Mouse (Mus musculus) kidney, postnatal 14 days (tissue): ENCODE data around the gene Lck.
A peak's percentile ranks its signal among the peaks of the same experiment; 100 is the strongest.
"Not testable (repeated sequence)": the region's sequence is repeated elsewhere in the genome, so short reads cannot be mapped to it uniquely, and the experiment has no call there.

ENCODE experiments used
- DNase-seq: peaks from one replicate; pipeline ENCODE4 v3.0.0; 2022; ENCODE audit warnings: mixed read lengths

Lck gene

DNA sequence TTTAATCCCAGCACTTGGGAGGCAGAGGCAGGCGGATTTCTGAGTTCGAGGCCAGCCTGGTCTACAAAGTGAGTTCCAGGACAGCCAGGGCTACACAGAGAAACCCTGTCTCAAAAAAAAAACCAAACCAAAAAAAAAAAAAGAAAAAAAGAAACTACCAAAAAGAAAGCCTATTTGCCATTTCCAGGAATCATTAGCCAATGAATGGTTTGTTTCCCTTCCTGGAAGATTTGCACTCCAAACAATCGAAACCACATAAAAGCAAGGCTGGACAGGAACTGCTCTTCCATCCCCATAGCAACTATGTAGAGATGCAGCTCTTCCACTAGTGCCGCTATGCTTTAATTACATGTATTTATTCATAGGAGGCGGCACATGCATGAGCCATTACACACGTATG is 18.9 kb downstream of the Lck start:
- not testable (repeated sequence) for DNase-seq

DNA sequence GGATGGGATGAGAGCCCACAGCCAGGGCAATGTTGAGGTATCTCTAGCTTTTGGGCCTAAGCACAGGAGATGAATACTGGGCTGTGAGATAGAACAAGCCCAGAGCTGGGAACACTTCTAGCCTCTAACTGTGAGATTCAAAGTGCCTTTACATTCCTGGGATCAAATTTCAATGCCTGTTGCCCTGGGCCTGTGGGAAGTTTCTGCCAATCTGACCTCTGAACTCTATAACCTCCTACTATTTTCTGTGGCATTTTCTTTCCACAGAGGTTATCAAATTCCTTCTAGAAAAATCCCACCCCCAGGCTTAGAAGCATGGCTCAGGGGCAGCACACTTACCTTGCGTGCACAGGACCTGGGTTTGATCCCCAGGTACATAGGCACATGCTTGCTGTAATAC is 23.1 kb downstream of the Lck start:
- no peak for DNase-seq

DNA sequence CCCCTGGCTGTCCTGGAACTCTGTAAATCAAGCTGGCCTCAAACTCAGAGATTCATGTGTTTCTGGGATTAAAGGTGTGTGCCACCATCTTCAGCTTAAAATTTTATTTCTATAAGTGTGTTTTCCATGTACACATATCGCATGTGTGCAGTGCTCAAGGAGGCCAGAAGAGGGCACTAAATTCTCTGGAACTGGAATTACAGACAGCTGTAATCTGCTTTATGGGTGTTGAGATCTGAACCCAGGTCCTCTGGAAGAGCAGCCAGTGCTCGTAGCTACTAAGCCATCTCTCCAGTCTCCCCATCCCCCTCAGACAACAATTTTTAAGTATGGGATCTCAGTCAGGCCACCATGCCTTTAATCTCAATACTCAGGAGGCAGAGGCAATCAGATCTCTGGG is 24.1 kb downstream of the Lck start:
- DNase-seq = peak; percentile 38

GRCm38 (mm10) chr4:129547631-129548030 is 25.8 kb downstream of the Lck start:
- DNase-seq = not testable (repeated sequence)

- no peak for DNase-seq
Observed at GRCm38 (mm10) chr4:129544106-129544505, 29.3 kb downstream of the Lck start.

GRCm38 (mm10) chr4:129542592-129543141 is 30.8 kb downstream of the Lck start, which contains the start of gene Hdac1:
Gene Hdac1, minus strand, starts transcription at chr4:129542713.
- DNase-seq = peak; percentile 99

DNA sequence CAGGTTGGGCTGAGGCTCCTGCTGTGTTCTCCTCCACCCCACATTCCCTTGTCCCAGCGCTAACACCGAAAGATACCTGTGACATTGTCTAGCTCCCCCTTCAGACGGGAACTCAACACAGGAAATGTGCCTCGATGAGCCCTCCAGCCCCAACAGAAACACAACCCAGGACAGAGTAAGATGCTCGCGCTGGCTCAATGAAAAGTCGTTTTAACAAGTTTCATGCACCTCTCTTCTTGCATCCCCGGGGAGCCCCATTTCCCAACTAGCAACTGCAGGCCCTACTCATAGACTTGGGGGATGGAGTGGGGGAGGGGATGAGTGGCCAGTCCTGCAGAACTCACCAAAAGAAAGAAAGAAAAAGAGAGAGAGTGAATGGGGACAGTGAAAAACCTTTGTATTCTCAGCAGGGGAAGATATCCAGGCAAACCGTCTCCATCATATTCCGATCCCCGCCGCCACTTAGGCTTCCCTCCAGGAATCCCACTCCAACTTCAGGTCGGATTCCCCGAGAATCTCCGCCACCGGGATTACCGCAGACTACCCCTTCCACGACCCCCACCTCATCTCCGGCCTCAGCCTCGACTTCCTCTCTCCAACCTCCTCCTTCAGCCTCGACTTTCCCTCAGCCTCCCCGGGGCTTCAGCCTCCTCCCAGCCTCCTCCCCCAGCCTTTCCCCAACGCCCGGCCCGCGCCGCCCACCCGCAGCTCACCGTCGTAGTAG is 31.4 kb downstream of the Lck start:
- DNase-seq = peak; percentile 21

- DNase-seq = peak; percentile 25
Observed at GRCm38 (mm10) chr4:129540012-129540411, 33.4 kb downstream of the Lck start.

- not testable (repeated sequence) for DNase-seq
Observed at GRCm38 (mm10) chr4:129528901-129529300, 44.5 kb downstream of the Lck start.

DNA sequence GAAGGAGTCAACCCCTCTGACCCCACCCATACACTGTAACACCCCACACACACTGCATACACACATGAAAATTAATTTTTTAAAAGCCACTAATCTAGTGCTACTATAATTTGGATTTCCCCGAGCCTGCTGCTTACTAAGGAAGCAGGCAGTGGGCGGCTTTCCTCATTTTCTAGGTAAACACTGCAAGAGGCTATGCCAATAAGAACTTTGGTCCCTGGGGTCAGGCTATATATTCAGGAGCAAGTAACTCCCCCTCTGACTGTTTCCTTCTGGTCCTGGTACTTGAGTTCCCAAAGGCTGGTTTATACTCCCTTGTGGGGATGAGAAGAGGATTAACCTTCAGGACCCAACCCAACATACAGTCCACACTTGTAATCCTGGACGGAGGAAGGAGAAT is 47.6 kb downstream of the Lck start:
- DNase-seq = no peak

DNA sequence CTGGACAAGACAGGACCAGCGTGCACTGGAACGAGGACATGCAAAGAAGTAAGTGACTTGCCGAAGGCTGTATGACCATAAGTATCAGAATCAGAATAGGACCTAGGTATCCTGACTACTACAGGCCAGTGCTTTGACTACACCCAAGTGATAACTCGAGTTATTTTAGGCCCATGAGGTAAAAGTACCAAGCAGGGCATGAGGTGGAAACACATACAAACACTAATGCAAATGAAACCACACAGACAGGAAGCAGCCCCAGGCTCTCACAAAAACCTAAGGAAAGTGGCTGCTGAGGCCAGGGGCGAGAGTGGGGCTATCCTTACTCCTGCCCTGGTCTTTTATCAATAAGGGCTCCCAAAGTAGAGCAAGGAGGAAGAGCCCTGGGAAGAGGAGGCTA is 48.1 kb downstream of the Lck start:
- no peak for DNase-seq

DNA sequence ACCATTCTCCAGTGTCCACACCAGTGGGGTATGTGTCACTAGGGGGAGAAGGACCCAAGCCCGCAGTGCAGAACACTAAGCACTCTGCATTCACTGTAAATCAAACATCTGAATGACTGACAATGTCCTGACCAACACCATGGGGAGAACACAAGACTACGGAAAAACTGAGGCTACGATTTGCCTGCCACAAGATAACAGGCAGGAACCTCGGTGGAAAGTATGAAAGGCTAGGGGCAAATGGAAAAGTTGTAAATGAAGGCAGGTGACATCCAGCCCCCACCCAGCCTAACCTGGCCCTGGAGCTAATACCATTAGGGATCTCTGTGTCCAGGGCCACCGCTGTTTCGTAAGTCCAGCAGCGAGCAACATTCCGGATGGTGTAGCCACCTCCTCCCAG is 54.9 kb downstream of the Lck start:
- no peak for DNase-seq

DNA sequence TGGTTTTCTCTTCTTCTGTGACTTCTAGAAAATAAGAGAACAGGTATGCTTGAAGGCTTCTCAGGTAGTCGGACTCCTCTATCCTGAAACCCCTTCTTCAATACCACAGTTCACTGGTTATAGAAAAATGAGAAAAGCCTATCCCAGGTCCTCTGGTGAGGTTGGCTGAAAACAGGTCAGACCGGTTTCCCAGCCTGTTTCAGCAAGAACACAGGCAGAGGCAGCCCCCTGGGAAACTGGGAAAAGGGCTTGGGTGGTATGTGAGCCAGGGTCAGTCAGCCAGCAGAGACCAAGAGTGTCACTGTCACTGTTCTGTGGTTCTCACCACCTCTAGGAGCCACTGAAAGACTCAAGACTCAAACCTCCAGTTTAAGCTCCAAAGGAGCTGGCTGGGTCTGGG is 56.5 kb downstream of the Lck start:
- DNase-seq = peak; percentile 74

DNA sequence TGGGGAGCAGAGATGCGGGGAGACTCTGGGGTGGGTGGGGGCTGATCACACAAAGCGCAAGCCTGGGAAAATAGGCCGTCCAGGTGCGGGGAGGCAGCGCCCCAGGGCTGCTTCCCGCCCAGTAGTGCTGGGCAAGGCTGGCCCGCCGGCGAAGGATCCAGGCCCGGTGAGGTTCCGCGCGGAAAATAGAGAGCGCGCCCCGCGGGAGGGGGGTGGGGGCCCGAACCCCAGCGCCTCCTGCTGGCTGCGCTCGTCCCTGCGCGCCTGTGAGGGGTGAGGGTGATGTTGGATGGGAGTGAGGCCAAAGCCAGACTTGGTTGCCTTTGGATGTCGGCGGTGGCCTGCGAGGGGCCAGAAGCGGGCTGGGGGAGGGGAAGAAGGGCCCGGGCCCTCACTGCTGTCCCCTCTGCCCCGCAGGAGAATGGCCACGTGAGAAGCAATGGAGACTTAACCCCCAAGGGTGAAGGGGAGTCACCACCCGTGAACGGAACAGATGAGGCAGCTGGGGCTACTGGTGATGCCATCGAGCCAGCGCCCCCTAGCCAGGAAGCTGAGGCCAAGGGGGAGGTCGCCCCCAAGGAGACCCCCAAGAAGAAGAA is 59.0 kb downstream of the Lck start:
- DNase-seq = peak; percentile 78

DNA sequence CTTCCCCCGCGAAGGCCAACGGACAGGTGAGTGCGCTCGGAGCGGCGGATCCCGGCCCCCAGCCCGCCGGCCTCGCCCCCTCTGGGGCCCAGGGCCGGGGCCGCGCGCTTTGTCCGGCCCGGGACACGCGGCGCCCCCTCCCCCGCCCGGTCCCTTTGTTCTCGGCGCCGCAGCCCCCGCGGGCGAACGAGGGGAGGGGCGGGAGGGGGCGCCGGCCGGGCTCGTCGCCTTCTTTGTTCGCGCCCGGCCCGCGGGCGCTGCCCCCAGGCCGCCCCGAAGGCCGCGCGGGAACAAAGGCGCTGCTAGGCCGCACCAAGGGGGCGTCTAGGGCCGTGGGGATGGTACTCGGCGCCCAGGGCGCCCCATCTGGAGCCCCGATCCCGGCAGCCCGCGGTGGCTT is 59.5 kb downstream of the Lck start:
- DNase-seq = no peak

GRCm38 (mm10) chr4:129513086-129513767 is 60.2 kb downstream of the Lck start, which contains the start of gene Marcksl1:
Gene Marcksl1, plus strand, starts transcription at chr4:129513581.
- DNase-seq = peak; percentile 94

GRCm38 (mm10) chr4:129511413-129512096 is 61.9 kb downstream of the Lck start:
- no peak for DNase-seq

DNA sequence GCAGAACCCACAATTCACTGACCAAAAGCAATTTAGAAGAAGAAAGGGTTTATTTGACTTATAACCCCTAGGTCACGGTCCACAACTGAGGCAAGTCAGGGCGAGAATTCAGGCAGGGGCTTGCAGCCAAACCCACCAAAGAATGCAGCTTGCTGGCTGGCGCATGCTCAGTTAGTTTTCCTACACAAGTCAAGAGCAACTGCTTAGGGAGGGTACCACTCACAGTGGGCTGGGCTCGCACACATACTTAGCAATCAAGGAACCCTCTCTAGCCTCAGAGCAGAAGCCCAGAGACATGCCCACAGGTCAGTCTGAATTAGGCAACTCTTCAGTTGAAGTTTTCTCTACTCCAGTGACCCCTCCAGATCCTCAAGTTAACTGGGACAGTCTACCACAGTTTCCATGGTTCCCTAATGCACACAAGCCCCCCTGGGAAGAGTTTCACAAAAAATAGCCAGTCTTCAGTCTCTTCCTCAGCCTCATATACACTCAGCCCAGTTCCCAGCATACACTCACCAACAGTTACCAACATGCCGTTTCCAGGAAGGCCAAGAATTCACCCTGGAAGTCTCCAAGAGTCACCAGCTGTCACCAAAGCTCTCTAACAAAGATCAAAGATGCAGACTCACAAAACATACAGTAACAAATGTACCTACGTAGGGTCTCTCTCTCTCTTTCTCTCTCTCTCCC is 62.6 kb downstream of the Lck start:
- DNase-seq = no peak

- no peak for DNase-seq
Observed at GRCm38 (mm10) chr4:129509650-129510049, 63.8 kb downstream of the Lck start.

GRCm38 (mm10) chr4:129508834-129509600 is 64.4 kb downstream of the Lck start:
- DNase-seq = peak; percentile 51

DNA sequence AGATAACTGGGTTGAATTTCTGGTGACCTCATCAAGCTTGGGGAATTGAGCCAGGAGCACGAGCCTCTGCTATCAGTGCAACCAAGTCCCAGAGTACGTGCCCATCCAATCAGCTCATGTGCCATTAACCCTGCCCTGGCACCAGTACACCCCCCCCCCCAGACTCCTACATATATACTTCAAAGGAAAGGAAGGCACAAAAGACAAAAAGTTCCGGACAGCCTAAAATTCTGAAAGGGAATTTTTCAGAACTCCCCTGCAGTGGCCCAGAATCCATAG is 65.3 kb downstream of the Lck start:
- DNase-seq = no peak
